In the genomic region with DNA sequence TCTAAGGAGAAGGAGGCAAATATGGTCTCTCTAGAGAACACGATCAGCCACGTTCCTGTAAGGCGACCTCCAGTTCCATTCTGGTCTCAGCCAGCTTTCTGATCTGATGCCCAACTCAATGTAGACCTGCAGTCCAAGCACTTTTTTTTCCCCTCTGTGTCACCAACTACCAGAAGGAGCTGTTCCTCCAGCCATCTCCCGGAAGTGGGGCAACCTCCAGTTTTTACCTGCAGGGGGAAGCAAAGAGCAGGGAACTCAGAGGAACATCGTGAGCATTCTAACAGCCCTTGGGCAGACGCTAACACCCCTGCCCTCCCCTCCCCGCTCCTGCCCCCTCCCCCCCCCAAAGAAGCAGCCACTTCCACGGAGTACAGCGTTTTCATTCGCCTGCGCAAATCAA, we compare ENCODE assay signal across 9 mouse cellular contexts. TPM values are rescaled to one million over a fixed set of nuclear protein-coding genes. Genes with fewer than 3 reads are reported as not detected.
DNase-seq lines count a peak whose midpoint lies in the region; ATAC-seq and TF ChIP-seq lines count a peak whose summit lies in the region.
"Had no signal": no experiment of that assay in that cellular context is flagged by ENCODE, and none has a peak within 500 bp of the region (broad histone marks: within the 10 kb centered on the region; RNA-seq: fewer than 3 reads in every experiment).

No protein-coding gene starts in this region.

- H3K4me1 ChIP-seq in forebrain, postnatal 0 days (ENCODE audit: insufficient read depth): no peaks in the 10 kb centered on the region
- H3K4me1 ChIP-seq in forebrain, embryonic 14.5 days (ENCODE audit: control insufficient read depth, insufficient read depth, low read length): no peaks in the 10 kb centered on the region
- H3K4me1 ChIP-seq in midbrain, postnatal 0 days (ENCODE audit: insufficient read depth, low read length): no peaks in the 10 kb centered on the region
- H3K4me1 ChIP-seq: lung, embryonic 15.5 days had no signal

- no peaks in the 10 kb centered on the region for H3K27me3 ChIP-seq in forebrain, postnatal 0 days (ENCODE audit: insufficient read depth, low read length)
- H3K27me3 ChIP-seq in forebrain, embryonic 14.5 days (replicated peaks; ENCODE audit: control insufficient read depth, insufficient read depth, low read length): no peaks in the 10 kb centered on the region
- no peaks in the 10 kb centered on the region for H3K27me3 ChIP-seq in midbrain, postnatal 0 days (ENCODE audit: insufficient read depth, low read length)
- H3K27me3 ChIP-seq: lung, embryonic 15.5 days had no signal

- intact Hi-C loops in heart, postnatal 14 days (cut with DNase I): loop anchor here (2.0 kb wide), 1 partner anchor 187 kb away; no protein-coding TSS in a partner anchor
- intact Hi-C loops in left cerebral cortex, postnatal 36 days (cut with DNase I): loop anchor here (10.0 kb wide), 1 partner anchor 189 kb away; no protein-coding TSS in a partner anchor

- TF ChIP-seq CTCF in forebrain, postnatal 0 days (IDR thresholded peaks at IDR 0.05; ENCODE audit: low read depth): peak; percentile 42
- peak; percentile 56 for TF ChIP-seq CTCF in midbrain, postnatal 0 days (IDR thresholded peaks at IDR 0.05)

- no peak overlapping the region for H3K4me2 ChIP-seq in forebrain, postnatal 0 days (ENCODE audit: low read depth)
- no peak overlapping the region for H3K4me2 ChIP-seq in forebrain, embryonic 14.5 days (ENCODE audit: low read length)
- H3K4me2 ChIP-seq in midbrain, postnatal 0 days (ENCODE audit: low read depth, low read length, poor library complexity, severe bottlenecking): no peak overlapping the region
- H3K4me2 ChIP-seq: lung, embryonic 15.5 days had no signal

- no peak for DNase-seq in forebrain, postnatal 0 days
- no peak for DNase-seq in forebrain, embryonic 14.5 days (ENCODE audit: low spot score)
- DNase-seq in Muller cell, postnatal 12 days (ENCODE audit: inconsistent ontology term): peak; percentile 58
- peak; percentile 69 for DNase-seq in embryo, embryonic 10.5 days (ENCODE audit: low spot score)
- peak; percentile 76 to 86 for DNase-seq in heart, postnatal 14 days
- DNase-seq in left cerebral cortex, postnatal 36 days (ENCODE audit: low spot score in 2 of 2): peak; percentile 45 to 63
- DNase-seq in midbrain, postnatal 0 days (ENCODE audit: low spot score): no peak
- peak; percentile 69 to 76 for DNase-seq in thymus, adult 18-20 months

- no peaks in the 10 kb centered on the region for H3K36me3 ChIP-seq in forebrain, postnatal 0 days (ENCODE audit: insufficient read depth)
- no peaks in the 10 kb centered on the region for H3K36me3 ChIP-seq in forebrain, embryonic 14.5 days (ENCODE audit: control insufficient read depth, insufficient read depth, low read length)
- H3K36me3 ChIP-seq in midbrain, postnatal 0 days (ENCODE audit: insufficient read depth, low read length): no peaks in the 10 kb centered on the region
- H3K36me3 ChIP-seq: lung, embryonic 15.5 days had no signal

- no peaks in the 10 kb centered on the region for H3K9me3 ChIP-seq in forebrain, postnatal 0 days (ENCODE audit: low read length)
- no peaks in the 10 kb centered on the region for H3K9me3 ChIP-seq in forebrain, embryonic 14.5 days (replicated peaks; ENCODE audit: control insufficient read depth, low read length)
- no peaks in the 10 kb centered on the region for H3K9me3 ChIP-seq in midbrain, postnatal 0 days (ENCODE audit: low read length)
- H3K9me3 ChIP-seq: lung, embryonic 15.5 days had no signal

- H3K4me3 ChIP-seq in forebrain, postnatal 0 days (ENCODE audit: low read depth, low read length): no peak overlapping the region
- no peak overlapping the region for H3K4me3 ChIP-seq in forebrain, embryonic 14.5 days (ENCODE audit: low read depth, low read length)
- H3K4me3 ChIP-seq in midbrain, postnatal 0 days (ENCODE audit: low read depth, low read length): no peak overlapping the region
- H3K4me3 ChIP-seq: lung, embryonic 15.5 days had no signal

- 31% methylated on average over 11 of the region's 11 CpGs for WGBS in forebrain, postnatal 0 days
- 29% methylated on average over 11 of the region's 11 CpGs for WGBS in forebrain, embryonic 14.5 days
- 27% methylated on average over 11 of the region's 11 CpGs for WGBS in midbrain, postnatal 0 days

- H3K27ac ChIP-seq in forebrain, postnatal 0 days (ENCODE audit: low read depth, low read length): no peak overlapping the region
- no peak overlapping the region for H3K27ac ChIP-seq in forebrain, embryonic 14.5 days (ENCODE audit: low read depth, low read length)
- H3K27ac ChIP-seq in midbrain, postnatal 0 days (ENCODE audit: low read depth, low read length): no peak overlapping the region
- H3K27ac ChIP-seq: lung, embryonic 15.5 days had no signal

- ATAC-seq in forebrain, postnatal 0 days: no peak
- no peak for ATAC-seq in forebrain, embryonic 14.5 days
- ATAC-seq in midbrain, postnatal 0 days (ENCODE audit: low FRiP score): no peak

- no peak overlapping the region for H3K9ac ChIP-seq in forebrain, postnatal 0 days
- no peak overlapping the region for H3K9ac ChIP-seq in forebrain, embryonic 14.5 days (ENCODE audit: low read length)
- no peak overlapping the region for H3K9ac ChIP-seq in midbrain, postnatal 0 days (replicated peaks; ENCODE audit: low read length, poor library complexity, severe bottlenecking)
- H3K9ac ChIP-seq: lung, embryonic 15.5 days had no signal

RNA-seq across cellular contexts. Expression of a gene that starts 7.8 kb away (rescaled TPM):
- 0.67 and 1.2 TPM in 2 replicates for total RNA-seq in forebrain, postnatal 0 days (2014; rRNA removed)
- polyA plus RNA-seq in forebrain, postnatal 0 days (2015; fragmentation: Nextera tagmentation; extraction: Ambion mirVana): 0.92 and 1.1 TPM in 2 replicates
- polyA plus RNA-seq in forebrain, embryonic 14.5 days (2014; fragmentation: Nextera tagmentation; extraction: Ambion mirVana): 0.83 TPM in 2 replicates
- under 1 TPM in 1 of 2 experiments, not detected in 1; 0.38 TPM for total RNA-seq in heart, postnatal 14 days (2021)
- not detected for total RNA-seq in left cerebral cortex, postnatal 36 days (2021)
- total RNA-seq in midbrain, postnatal 0 days (2014; rRNA removed): 0.14 and 0.16 TPM in 2 replicates
- polyA plus RNA-seq in midbrain, postnatal 0 days (2015; fragmentation: Nextera tagmentation; extraction: Ambion mirVana): 0.62 and 0.88 TPM in 2 replicates

RNA-seq across cellular contexts. Expression of a gene that starts 8.2 kb away (rescaled TPM):
- total RNA-seq in forebrain, postnatal 0 days (2014; rRNA removed): 9.8 and 13.6 TPM in 2 replicates
- 3.5 and 4.5 TPM in 2 replicates for polyA plus RNA-seq in forebrain, postnatal 0 days (2015; fragmentation: Nextera tagmentation; extraction: Ambion mirVana)
- polyA plus RNA-seq in forebrain, embryonic 14.5 days (2014; fragmentation: Nextera tagmentation; extraction: Ambion mirVana): 8.1 and 10.4 TPM in 2 replicates
- 10 to 100 TPM; 23.1 to 24.7 TPM for total RNA-seq in heart, postnatal 14 days (2021)
- 10 to 100 TPM; 22.1 to 25.1 TPM for total RNA-seq in left cerebral cortex, postnatal 36 days (2021)
- 13.4 and 13.5 TPM in 2 replicates for total RNA-seq in midbrain, postnatal 0 days (2014; rRNA removed)
- polyA plus RNA-seq in midbrain, postnatal 0 days (2015; fragmentation: Nextera tagmentation; extraction: Ambion mirVana): 4.8 and 6.4 TPM in 2 replicates

RNA-seq across cellular contexts. Expression of a gene that starts 17.8 kb away (rescaled TPM):
- total RNA-seq in forebrain, postnatal 0 days (2014; rRNA removed): 42.4 and 44.7 TPM in 2 replicates
- 39.0 and 42.8 TPM in 2 replicates for polyA plus RNA-seq in forebrain, postnatal 0 days (2015; fragmentation: Nextera tagmentation; extraction: Ambion mirVana)
- polyA plus RNA-seq in forebrain, embryonic 14.5 days (2014; fragmentation: Nextera tagmentation; extraction: Ambion mirVana): 50.7 and 51.8 TPM in 2 replicates
- 1 to 10 TPM; 3.2 to 4.2 TPM for total RNA-seq in heart, postnatal 14 days (2021)
- total RNA-seq in left cerebral cortex, postnatal 36 days (2021): 10 to 100 TPM; 15.2 to 18.0 TPM
- total RNA-seq in midbrain, postnatal 0 days (2014; rRNA removed): 44.8 and 48.6 TPM in 2 replicates
- polyA plus RNA-seq in midbrain, postnatal 0 days (2015; fragmentation: Nextera tagmentation; extraction: Ambion mirVana): 45.2 and 48.7 TPM in 2 replicates

RNA-seq across cellular contexts. Expression of a gene that starts 19.6 kb away (rescaled TPM):
- total RNA-seq in forebrain, postnatal 0 days (2014; rRNA removed): 60.4 and 81.9 TPM in 2 replicates
- 48.6 and 57.2 TPM in 2 replicates for polyA plus RNA-seq in forebrain, postnatal 0 days (2015; fragmentation: Nextera tagmentation; extraction: Ambion mirVana)
- 51.7 and 60.8 TPM in 2 replicates for polyA plus RNA-seq in forebrain, embryonic 14.5 days (2014; fragmentation: Nextera tagmentation; extraction: Ambion mirVana)
- total RNA-seq in heart, postnatal 14 days (2021): 10 to 100 TPM; 27.5 to 29.1 TPM
- total RNA-seq in left cerebral cortex, postnatal 36 days (2021): 10 to 100 TPM; 38.9 to 44.8 TPM
- 52.0 and 80.1 TPM in 2 replicates for total RNA-seq in midbrain, postnatal 0 days (2014; rRNA removed)
- polyA plus RNA-seq in midbrain, postnatal 0 days (2015; fragmentation: Nextera tagmentation; extraction: Ambion mirVana): 40.1 and 42.9 TPM in 2 replicates

RNA-seq across cellular contexts. Expression of a gene that starts 25.1 kb away (rescaled TPM):
- total RNA-seq in forebrain, postnatal 0 days (2014; rRNA removed): 70.4 and 89.5 TPM in 2 replicates
- polyA plus RNA-seq in forebrain, postnatal 0 days (2015; fragmentation: Nextera tagmentation; extraction: Ambion mirVana): 142 and 146 TPM in 2 replicates
- polyA plus RNA-seq in forebrain, embryonic 14.5 days (2014; fragmentation: Nextera tagmentation; extraction: Ambion mirVana): 224 and 283 TPM in 2 replicates
- total RNA-seq in heart, postnatal 14 days (2021): 10 to 100 TPM; 27.2 to 34.3 TPM
- total RNA-seq in left cerebral cortex, postnatal 36 days (2021): 10 to 100 TPM; 25.7 to 35.4 TPM
- 60.7 and 65.2 TPM in 2 replicates for total RNA-seq in midbrain, postnatal 0 days (2014; rRNA removed)
- 109 and 137 TPM in 2 replicates for polyA plus RNA-seq in midbrain, postnatal 0 days (2015; fragmentation: Nextera tagmentation; extraction: Ambion mirVana)

Comparison
In these comparisons a context has a peak if more than half of its experiments do, and no peak if none do; other contexts are left out.
1. DNase-seq: peak in Muller cell, postnatal 12 days (single experiment), embryo, embryonic 10.5 days (single experiment), heart, postnatal 14 days (2 of 2), left cerebral cortex, postnatal 36 days (2 of 2) and thymus, adult 18-20 months (2 of 2); none in forebrain, postnatal 0 days (single experiment), forebrain, embryonic 14.5 days (single experiment) and midbrain, postnatal 0 days (single experiment).